Mouse (Mus musculus): ENCODE measurements around the gene Gpa33. TPM values are rescaled to one million over a fixed set of nuclear protein-coding genes. Genes with fewer than 3 reads are reported as not detected.
A peak's percentile ranks its signal among the peaks of the same experiment; 100 is the strongest.

The Gpa33 gene
- total RNA-seq, 2 experiments from 2014 or later: not detected

DNA sequence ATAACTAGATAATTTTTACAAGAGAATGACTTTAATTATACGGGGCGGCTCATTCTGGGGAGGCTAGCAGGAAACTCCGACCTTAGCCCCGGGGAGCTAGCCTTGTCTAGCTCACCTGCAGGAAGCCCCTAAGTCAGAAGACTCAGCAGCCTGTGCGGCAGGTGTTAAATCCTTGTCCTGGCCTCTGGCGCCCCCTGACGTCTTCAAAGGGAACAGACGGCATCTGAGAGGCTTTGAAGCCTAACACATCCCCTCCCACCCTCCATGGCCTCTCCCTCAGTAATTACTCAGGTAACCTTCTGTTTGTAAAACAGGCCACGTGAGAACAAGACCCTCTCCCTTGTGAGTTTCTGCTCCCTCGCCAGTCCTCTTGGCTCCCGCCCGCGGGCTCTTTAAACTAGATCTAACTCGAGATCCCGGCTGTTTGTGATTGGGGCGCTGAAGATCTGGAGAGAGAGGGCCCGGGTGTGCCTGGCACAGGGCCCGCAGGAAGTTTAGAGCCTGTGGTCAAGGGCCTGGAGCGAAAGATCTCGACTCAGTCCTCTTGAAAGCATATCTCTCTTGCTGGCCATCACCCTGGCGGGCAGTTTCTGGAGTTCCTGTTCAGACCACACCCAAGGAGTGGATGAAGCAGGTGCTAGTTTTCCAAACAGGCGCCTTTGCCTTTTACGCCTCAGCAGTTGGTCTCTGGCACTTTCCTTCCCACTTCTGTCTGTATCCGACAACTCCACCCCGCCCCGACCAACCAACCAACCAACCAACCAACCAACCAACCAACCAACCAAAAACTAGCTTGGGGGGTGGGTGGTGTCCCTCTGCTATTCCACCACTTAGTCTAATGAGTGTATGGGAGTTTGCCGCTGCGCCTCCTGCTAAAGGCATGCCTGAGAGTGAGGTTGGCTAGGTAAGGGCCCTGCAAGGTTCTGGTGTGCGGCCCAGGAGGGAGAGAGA lies 24.4 kb downstream of the Gpa33 start:
- intact Hi-C loops (cut with DNase I): loop anchor here (1.0 to 2.0 kb wide), 3 partner anchors 150 to 380 kb away; no protein-coding TSS in a partner anchor
- Histone ChIP-seq H3K27ac (no peak overlapping the region), H3K4me3 (peak overlapping the region; percentile 26)
- peak; percentile 98 for TF ChIP-seq CTCF (IDR thresholded peaks at IDR 0.05)
- DNase-seq: peak; percentile 70

DNA sequence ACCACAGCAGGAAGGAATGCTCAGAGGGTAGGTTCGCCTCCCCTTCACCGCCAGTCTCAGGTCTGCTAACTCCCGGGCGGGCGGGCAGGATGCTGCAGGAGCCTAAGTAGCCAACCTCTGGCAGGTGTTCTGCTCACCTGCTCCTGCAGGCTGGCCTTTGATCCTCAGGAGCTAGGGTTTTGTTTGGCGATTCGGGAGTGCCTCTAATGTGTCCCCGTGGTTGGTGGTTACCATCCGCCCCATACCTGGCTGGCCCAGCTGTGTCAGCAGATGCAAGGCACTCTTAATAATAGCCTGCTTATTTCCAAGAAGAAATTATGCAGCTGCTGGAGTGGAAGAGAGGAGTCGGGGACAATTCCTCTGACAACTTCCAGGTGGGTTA lies 25.1 kb downstream of the Gpa33 start:
- Histone ChIP-seq H3K27ac (no peak overlapping the region), H3K4me3 (no peak overlapping the region)
- intact Hi-C loops (cut with DNase I): loop anchor here (2.0 kb wide), 2 partner anchors 150 to 380 kb away; no protein-coding TSS in a partner anchor
- no peak for TF ChIP-seq CTCF (IDR thresholded peaks at IDR 0.05)
- DNase-seq: no peak

GRCm38 (mm10) chr1:166157712-166158111 lies 27.7 kb downstream of the Gpa33 start:
- Histone ChIP-seq H3K4me3 (no peak overlapping the region), H3K27ac (no peak overlapping the region)
- intact Hi-C loops (cut with DNase I): no loop called here
- no peak for TF ChIP-seq CTCF (IDR thresholded peaks at IDR 0.05)
- no peak for DNase-seq

- no peak for DNase-seq
- Histone ChIP-seq H3K27ac (no peak overlapping the region), H3K4me3 (no peak overlapping the region)
- intact Hi-C loops (cut with DNase I): no loop called here
- TF ChIP-seq CTCF (IDR thresholded peaks at IDR 0.05): no peak
Observed at GRCm38 (mm10) chr1:166158664-166159063, 28.6 kb downstream of the Gpa33 start.

GRCm38 (mm10) chr1:166160111-166160510 lies 30.1 kb downstream of the Gpa33 start:
- no peak for DNase-seq
- TF ChIP-seq CTCF (IDR thresholded peaks at IDR 0.05): no peak
- H3K4me3 ChIP-seq: no peak overlapping the region
- H3K27ac ChIP-seq: no peak overlapping the region
- intact Hi-C loops (cut with DNase I): loop anchor here (2.0 to 5.0 kb wide), 3 partner anchors 92 to 201 kb away; partner anchors contain the start of gene Ildr2

DNA sequence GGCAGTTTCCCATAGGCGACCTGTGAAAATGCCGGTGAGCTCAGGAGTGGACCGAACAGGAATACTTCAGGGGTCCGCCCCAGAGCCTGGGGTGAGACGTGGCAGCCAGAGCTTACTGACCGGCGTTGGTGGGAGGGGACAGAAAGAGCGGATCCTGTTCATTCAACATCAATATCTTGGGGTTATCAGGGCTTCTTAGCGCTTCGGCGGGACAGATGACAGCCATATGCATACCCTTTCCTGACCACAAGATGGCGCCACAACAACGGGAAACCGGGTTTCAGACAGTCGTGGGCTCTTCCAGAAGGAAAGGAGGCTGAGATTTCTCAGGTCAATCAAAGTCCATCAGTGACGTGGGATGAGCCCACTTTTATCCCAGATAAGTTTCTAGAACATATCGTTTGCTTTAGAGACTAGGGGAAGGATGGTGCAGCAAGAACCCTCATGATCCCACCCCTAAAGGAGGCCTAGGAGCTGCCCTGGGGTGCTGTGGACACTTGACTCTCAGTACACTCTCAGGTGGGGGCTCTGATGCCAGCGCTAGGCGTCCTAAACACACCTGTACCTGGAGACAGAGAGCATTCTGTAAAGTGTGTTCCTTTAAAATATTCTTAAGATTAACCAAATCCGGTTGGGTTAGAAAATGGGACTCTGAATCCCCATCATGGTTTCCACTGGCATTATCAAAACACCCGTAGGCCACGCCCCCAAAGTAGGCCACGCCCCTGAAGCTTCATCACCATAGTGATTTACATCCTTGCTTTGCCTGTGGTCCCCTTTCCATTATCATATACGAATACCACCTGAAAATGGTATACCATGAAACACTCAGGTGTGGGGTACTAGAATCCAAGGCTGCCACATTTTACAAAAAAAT lies 30.8 kb downstream of the Gpa33 start:
- no peak overlapping the region for H3K27ac ChIP-seq
- peak; percentile 77 for DNase-seq
- H3K4me3 ChIP-seq: no peak overlapping the region
- intact Hi-C loops (cut with DNase I): loop anchor here (2.0 to 5.0 kb wide), 3 partner anchors 91 to 200 kb away; partner anchors contain the start of gene Ildr2
- TF ChIP-seq CTCF (IDR thresholded peaks at IDR 0.05): peak; percentile 94

GRCm38 (mm10) chr1:166164580-166164979 lies 34.5 kb downstream of the Gpa33 start:
- DNase-seq: no peak
- no peak overlapping the region for H3K4me3 ChIP-seq
- no peak for TF ChIP-seq CTCF (IDR thresholded peaks at IDR 0.05)
- intact Hi-C loops (cut with DNase I): loop anchor here (5.0 kb wide), 1 partner anchor 88 kb away; the partner anchor contains the start of gene Ildr2
- no peak overlapping the region for H3K27ac ChIP-seq

DNA sequence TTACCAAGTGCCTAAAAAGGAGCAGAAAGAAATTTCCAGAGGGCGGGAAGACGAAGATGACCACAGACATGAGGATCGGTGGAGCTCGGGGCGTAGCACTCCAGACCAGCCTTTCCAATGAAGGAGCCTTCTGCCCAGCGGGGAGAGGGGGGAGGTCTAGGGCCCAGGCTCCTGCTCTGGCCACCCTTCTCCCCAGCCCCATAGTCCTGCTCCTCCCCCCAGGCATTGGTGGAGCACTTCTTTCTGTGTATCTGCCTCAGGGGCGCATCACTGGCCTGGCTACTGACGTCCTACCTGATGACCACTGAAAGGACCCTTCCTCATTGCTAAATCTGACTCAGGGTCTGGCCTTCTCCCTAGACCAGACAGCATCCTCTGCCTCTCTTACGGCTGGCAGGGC lies 35.1 kb downstream of the Gpa33 start:
- H3K27ac ChIP-seq: no peak overlapping the region
- intact Hi-C loops (cut with DNase I): no loop called here
- no peak overlapping the region for H3K4me3 ChIP-seq
- no peak for DNase-seq
- TF ChIP-seq CTCF (IDR thresholded peaks at IDR 0.05): no peak

DNA sequence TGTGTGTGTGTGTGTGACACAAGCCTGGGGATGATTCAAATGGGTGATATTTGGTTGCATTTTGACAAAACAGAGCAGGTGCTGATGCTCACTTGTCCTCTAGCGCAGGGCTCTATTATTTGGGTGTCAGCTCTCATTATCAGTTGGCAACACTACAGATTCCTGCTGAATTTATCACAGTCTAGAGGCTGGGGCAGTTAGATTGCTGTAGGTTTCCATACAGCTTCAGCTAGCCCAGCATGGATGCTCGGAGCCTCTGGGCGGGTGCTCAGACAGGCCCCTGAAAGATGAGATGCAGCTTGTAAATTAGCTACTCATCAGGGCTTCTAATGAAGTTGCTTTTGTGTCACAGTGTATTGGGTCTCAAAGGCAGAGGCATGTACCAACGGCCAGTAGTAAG lies 37.4 kb downstream of the Gpa33 start:
- no peak overlapping the region for H3K4me3 ChIP-seq
- no peak for DNase-seq
- no peak for TF ChIP-seq CTCF (IDR thresholded peaks at IDR 0.05)
- intact Hi-C loops (cut with DNase I): no loop called here
- no peak overlapping the region for H3K27ac ChIP-seq

GRCm38 (mm10) chr1:166168017-166168416 lies 38.0 kb downstream of the Gpa33 start:
- no peak for DNase-seq
- intact Hi-C loops (cut with DNase I): no loop called here
- no peak for TF ChIP-seq CTCF (IDR thresholded peaks at IDR 0.05)
- H3K4me3 ChIP-seq: no peak overlapping the region
- no peak overlapping the region for H3K27ac ChIP-seq

- intact Hi-C loops (cut with DNase I): no loop called here
- TF ChIP-seq CTCF (IDR thresholded peaks at IDR 0.05): no peak
- DNase-seq: no peak
- Histone ChIP-seq H3K27ac (no peak overlapping the region), H3K4me3 (no peak overlapping the region)
Observed at GRCm38 (mm10) chr1:166169713-166170112, 39.7 kb downstream of the Gpa33 start.

DNA sequence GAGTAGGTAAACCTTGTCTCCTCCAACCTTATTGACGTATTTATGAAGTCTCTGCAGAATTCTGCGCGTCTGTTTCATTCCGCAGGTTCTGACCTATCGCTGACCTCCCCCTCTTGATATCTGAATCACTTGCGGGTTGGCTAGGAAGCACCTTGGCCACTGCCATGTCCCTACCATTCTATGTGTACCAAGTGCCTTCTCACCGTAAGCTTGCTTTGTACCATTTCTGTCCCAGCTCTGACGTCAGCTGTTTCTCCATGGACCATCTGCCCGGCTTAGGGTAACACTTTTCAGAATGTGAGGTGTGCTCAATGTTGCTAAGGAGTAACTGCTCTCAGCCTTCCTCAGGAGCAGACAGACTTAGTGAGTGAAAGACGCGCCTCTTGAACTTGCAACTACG lies 40.8 kb downstream of the Gpa33 start:
- TF ChIP-seq CTCF (IDR thresholded peaks at IDR 0.05): no peak
- intact Hi-C loops (cut with DNase I): no loop called here
- no peak for DNase-seq
- Histone ChIP-seq H3K4me3 (no peak overlapping the region), H3K27ac (no peak overlapping the region)

- intact Hi-C loops (cut with DNase I): no loop called here
- Histone ChIP-seq H3K27ac (no peak overlapping the region), H3K4me3 (no peak overlapping the region)
- TF ChIP-seq CTCF (IDR thresholded peaks at IDR 0.05): no peak
- no peak for DNase-seq
Observed at GRCm38 (mm10) chr1:166172992-166173391, 43.0 kb downstream of the Gpa33 start.
